Mouse (Mus musculus): ENCODE measurements around the gene 1700001C02Rik. TPM values are rescaled to one million over a fixed set of nuclear protein-coding genes. Genes with fewer than 3 reads are reported as not detected.

1700001C02Rik gene
- polyA plus RNA-seq, 1 experiment from 2014 or later: 7.9 TPM

GRCm38 (mm10) chr5:30528906-30529305 is 63.1 kb downstream of the 1700001C02Rik start:
- H3K4me2 ChIP-seq (ENCODE audit: low read depth, low read length): no peak overlapping the region
- no peaks in the 10 kb centered on the region for H3K36me3 ChIP-seq (ENCODE audit: control insufficient read depth, insufficient read depth, low read length)
- WGBS: 31% methylated on average over 4 of the region's 4 CpGs
- H3K27ac ChIP-seq (ENCODE audit: low read length): no peak overlapping the region
- no peak overlapping the region for H3K4me3 ChIP-seq (ENCODE audit: low read length)
- H3K9me3 ChIP-seq (ENCODE audit: control insufficient read depth, low read length): no peaks in the 10 kb centered on the region
- no peaks in the 10 kb centered on the region for H3K27me3 ChIP-seq (ENCODE audit: control insufficient read depth, insufficient read depth, low read depth, low read length)
- H3K9ac ChIP-seq (ENCODE audit: low read length): no peak overlapping the region
- ATAC-seq (ENCODE audit: low read depth): no peak
- peaks cover 39% of the 10 kb centered on the region for H3K4me1 ChIP-seq (replicated peaks; ENCODE audit: control insufficient read depth, insufficient read depth, low read length)

Other genes starting within 250 kb of the 1700001C02Rik start
- 15.1 and 19.4 TPM in 2 replicates for gene Selenoi, start 233.5 kb upstream of the 1700001C02Rik start, polyA plus RNA-seq (2015; fragmentation: Nextera tagmentation; extraction: Ambion mirVana)
- 4.8 and 5.8 TPM in 2 replicates for gene Drc1, start 184.7 kb upstream of the 1700001C02Rik start, polyA plus RNA-seq (2015; fragmentation: Nextera tagmentation; extraction: Ambion mirVana)
- gene Otof, start 4.1 kb upstream of the 1700001C02Rik start, polyA plus RNA-seq (2015; fragmentation: Nextera tagmentation; extraction: Ambion mirVana): 0.68 and 0.84 TPM in 2 replicates
- gene Cib4, start 79.8 kb downstream of the 1700001C02Rik start, polyA plus RNA-seq (2015; fragmentation: Nextera tagmentation; extraction: Ambion mirVana): not detected in 2 replicates
- 11.3 and 15.3 TPM in 2 replicates for gene Kcnk3, start 122.1 kb downstream of the 1700001C02Rik start, polyA plus RNA-seq (2015; fragmentation: Nextera tagmentation; extraction: Ambion mirVana)
- gene Slc35f6, start 181.9 kb downstream of the 1700001C02Rik start, polyA plus RNA-seq (2015; fragmentation: Nextera tagmentation; extraction: Ambion mirVana): 26.9 and 28.2 TPM in 2 replicates
- 280 and 298 TPM in 2 replicates for gene Cenpa, start 200.7 kb downstream of the 1700001C02Rik start, polyA plus RNA-seq (2015; fragmentation: Nextera tagmentation; extraction: Ambion mirVana)
- 4.7 and 4.8 TPM in 2 replicates for gene Dpysl5, start 245.5 kb downstream of the 1700001C02Rik start, polyA plus RNA-seq (2015; fragmentation: Nextera tagmentation; extraction: Ambion mirVana)

Measured in lung, embryonic 16.5 days (tissue).